Mouse (Mus musculus) liver, embryonic 13.5 days (tissue): ENCODE results near the gene Nell2. TPM values are rescaled to one million over a fixed set of nuclear protein-coding genes. Genes with fewer than 3 reads are reported as not detected.

Experiments
- ATAC-seq: fragments of 200-750 bp; cut with Nextera tagmentation; 2 replicates; pipeline ENCODE4 v1.8.0; 2017; ENCODE audit warnings: low read depth, mild to moderate bottlenecking, moderate number of reproducible peaks, moderate library complexity
- DNase-seq: peaks from one replicate; pipeline ENCODE4 v3.0.0; 2022
- H3K27ac ChIP-seq: fragments of 300-500 bp; sonication (generic); 2 replicates; pipeline ENCODE4 v1.5.1; 2015; ENCODE audit warnings: moderate library complexity, mild to moderate bottlenecking, inconsistent platforms
- H3K27me3 ChIP-seq: fragments of 300-500 bp; sonication (generic); 2 replicates; pipeline ENCODE4 v1.6.1; 2015; ENCODE audit warnings: mild to moderate bottlenecking, inconsistent platforms
- H3K36me3 ChIP-seq: fragments of 300-500 bp; sonication (generic); 2 replicates; pipeline ENCODE4 v1.6.1; 2015; ENCODE audit warnings: mild to moderate bottlenecking, inconsistent platforms
- H3K4me1 ChIP-seq: fragments of 300-500 bp; sonication (generic); replicated peaks from 2 replicates; pipeline ENCODE4 v1.6.1; 2015; ENCODE audit warnings: inconsistent platforms
- H3K4me2 ChIP-seq: fragments of 300-500 bp; sonication (generic); 2 replicates; pipeline ENCODE4 v1.6.1; 2015; ENCODE audit warnings: inconsistent platforms, mild to moderate bottlenecking, moderate library complexity
- H3K4me3 ChIP-seq: fragments of 300-500 bp; sonication (generic); replicated peaks from 2 replicates; pipeline ENCODE4 v1.5.1; 2015; ENCODE audit warnings: mild to moderate bottlenecking, inconsistent platforms
- H3K9ac ChIP-seq: fragments of 300-500 bp; sonication (generic); 2 replicates; pipeline ENCODE4 v1.6.1; 2015; ENCODE audit warnings: mild to moderate bottlenecking, inconsistent platforms
- H3K9me3 ChIP-seq: fragments of 300-500 bp; sonication (generic); replicated peaks from 2 replicates; pipeline ENCODE4 v1.6.1; 2016; ENCODE audit warnings: inconsistent platforms
- WGBS: fragments of 180-500 bp; shearing (Covaris S2); methylation state at CpG from one replicate; pipeline ENCODE4 v1.1.7; 2015; ENCODE audit not compliant: insufficient replicate concordance; 5-methylcytosine and 5-hydroxymethylcytosine counted together
- polyA plus RNA-seq: library from polyadenylated mRNA; unstranded; fragments of >200 nt; fragmentation: Nextera tagmentation; extraction: Ambion mirVana; gene quantifications from 2 replicates; pipeline ENCODE4 v1.2.1, GENCODE M21; 2015

Nell2 gene
- polyA plus RNA-seq, 1 experiment from 2014 or later = 0.55 TPM

- no peak overlapping the region for H3K4me2 ChIP-seq
- no peak overlapping the region for H3K4me3 ChIP-seq
- no peak overlapping the region for H3K27ac ChIP-seq
- DNase-seq (no peak), ATAC-seq (no peak)
- H3K4me1 ChIP-seq = no peaks in the 10 kb centered on the region
- no peaks in the 10 kb centered on the region for H3K36me3 ChIP-seq
- no peak overlapping the region for H3K9ac ChIP-seq
- 67% methylated on average over 6 of the region's 6 CpGs for WGBS
- no peaks in the 10 kb centered on the region for H3K9me3 ChIP-seq
- no peaks in the 10 kb centered on the region for H3K27me3 ChIP-seq
These were observed 54.4 kb downstream of the Nell2 start for GRCm38 (mm10) chr15:95473976-95474375.

GRCm38 (mm10) chr15:95467195-95467594 is 61.2 kb downstream of the Nell2 start:
- DNase-seq = no peak
- ATAC-seq = no peak
- H3K27me3 ChIP-seq = no peaks in the 10 kb centered on the region
- H3K4me2 ChIP-seq = no peak overlapping the region
- no peak overlapping the region for H3K27ac ChIP-seq
- no peaks in the 10 kb centered on the region for H3K9me3 ChIP-seq
- no peak overlapping the region for H3K4me3 ChIP-seq
- WGBS = 32% methylated on average over 6 of the region's 6 CpGs
- H3K36me3 ChIP-seq = no peaks in the 10 kb centered on the region
- no peaks in the 10 kb centered on the region for H3K4me1 ChIP-seq
- no peak overlapping the region for H3K9ac ChIP-seq

DNA sequence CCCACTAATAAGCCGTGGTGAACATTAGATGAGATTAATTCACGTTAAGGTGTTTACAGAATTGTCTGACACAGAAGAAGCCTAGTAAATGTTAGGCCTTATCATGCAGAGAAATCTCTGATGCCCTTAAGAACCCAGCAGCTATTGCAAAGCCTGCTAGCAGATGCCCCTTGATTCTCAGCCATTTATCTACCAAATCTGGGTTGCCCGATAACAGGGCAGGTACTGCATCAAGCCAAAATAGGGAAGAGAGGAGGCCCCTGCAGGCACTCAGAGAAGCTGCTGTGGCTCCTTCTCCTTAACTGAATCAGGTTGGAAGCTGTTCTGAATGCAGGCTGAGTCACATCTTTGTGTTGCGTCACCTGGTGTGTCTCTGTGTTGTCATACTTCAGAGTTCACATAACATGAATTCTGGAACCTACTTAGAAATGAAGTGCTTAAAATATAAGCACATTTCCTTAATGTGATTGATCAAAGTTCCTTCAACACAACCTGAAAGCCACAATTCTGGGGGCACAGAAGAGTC is 68.3 kb downstream of the Nell2 start:
- Histone ChIP-seq H3K4me3 (no peak overlapping the region), H3K4me2 (no peak overlapping the region), H3K36me3 (no peaks in the 10 kb centered on the region), H3K27me3 (no peaks in the 10 kb centered on the region), H3K9ac (no peak overlapping the region), H3K4me1 (no peaks in the 10 kb centered on the region), H3K27ac (no peak overlapping the region), H3K9me3 (no peaks in the 10 kb centered on the region)
- ATAC-seq = no peak
- 69% methylated on average over 4 of the region's 4 CpGs for WGBS
- no peak for DNase-seq

DNA sequence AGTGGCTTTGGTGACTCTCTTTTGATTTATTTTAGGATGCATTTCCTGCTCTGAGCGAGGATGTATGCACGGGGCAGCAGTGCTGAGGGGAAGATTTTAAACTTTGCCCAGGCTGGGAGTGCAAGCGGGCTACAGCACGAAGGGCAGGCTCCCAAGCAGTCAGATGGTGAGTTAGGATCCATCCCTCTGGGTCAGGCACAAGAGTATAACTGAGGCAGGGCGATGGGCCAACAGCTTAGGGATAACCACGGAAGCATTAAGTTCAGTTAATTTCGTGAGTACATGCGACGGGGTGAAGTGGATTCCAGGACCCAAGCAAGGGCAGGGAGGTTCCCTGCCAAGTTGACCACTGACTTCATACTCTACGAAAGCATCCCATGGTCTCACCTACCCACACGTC is 83.8 kb downstream of the Nell2 start:
- H3K4me3 ChIP-seq = no peak overlapping the region

DNA sequence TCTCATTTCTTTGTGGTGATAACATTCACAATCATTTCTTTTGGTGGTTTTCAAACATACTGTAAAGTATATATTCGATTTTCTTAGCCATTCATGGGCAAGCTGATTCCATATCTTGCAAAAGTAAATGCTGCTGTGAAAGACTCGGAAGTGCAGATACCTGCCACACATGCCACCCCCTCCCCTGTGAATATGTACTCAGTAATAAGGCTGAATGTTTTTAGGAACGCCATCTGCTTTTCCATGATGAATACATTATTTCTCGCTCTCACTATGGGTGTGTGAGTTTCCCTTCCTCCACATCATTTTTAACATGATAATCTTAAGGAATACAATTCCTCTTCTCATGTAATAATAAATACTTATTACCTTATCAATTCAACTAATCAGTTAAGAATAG is 90.6 kb downstream of the Nell2 start:
- H3K9me3 ChIP-seq = no peaks in the 10 kb centered on the region
- DNase-seq (no peak), ATAC-seq (no peak)
- H3K4me1 ChIP-seq = no peaks in the 10 kb centered on the region
- no peak overlapping the region for H3K27ac ChIP-seq
- H3K4me3 ChIP-seq = no peak overlapping the region
- H3K9ac ChIP-seq = no peak overlapping the region
- no peak overlapping the region for H3K4me2 ChIP-seq
- H3K27me3 ChIP-seq = no peaks in the 10 kb centered on the region
- 71% methylated on average over 4 of the region's 4 CpGs for WGBS
- no peaks in the 10 kb centered on the region for H3K36me3 ChIP-seq

More for the DNA sequence above, 83.8 kb downstream of the Nell2 start:
- ATAC-seq (no peak), DNase-seq (no peak)
- no peaks in the 10 kb centered on the region for H3K9me3 ChIP-seq
- H3K36me3 ChIP-seq = no peaks in the 10 kb centered on the region
- 61% methylated on average over 11 of the region's 11 CpGs for WGBS
- H3K27ac ChIP-seq = no peak overlapping the region
- H3K4me1 ChIP-seq = no peaks in the 10 kb centered on the region
- H3K9ac ChIP-seq = no peak overlapping the region
- no peak overlapping the region for H3K4me2 ChIP-seq
- no peaks in the 10 kb centered on the region for H3K27me3 ChIP-seq

DNA sequence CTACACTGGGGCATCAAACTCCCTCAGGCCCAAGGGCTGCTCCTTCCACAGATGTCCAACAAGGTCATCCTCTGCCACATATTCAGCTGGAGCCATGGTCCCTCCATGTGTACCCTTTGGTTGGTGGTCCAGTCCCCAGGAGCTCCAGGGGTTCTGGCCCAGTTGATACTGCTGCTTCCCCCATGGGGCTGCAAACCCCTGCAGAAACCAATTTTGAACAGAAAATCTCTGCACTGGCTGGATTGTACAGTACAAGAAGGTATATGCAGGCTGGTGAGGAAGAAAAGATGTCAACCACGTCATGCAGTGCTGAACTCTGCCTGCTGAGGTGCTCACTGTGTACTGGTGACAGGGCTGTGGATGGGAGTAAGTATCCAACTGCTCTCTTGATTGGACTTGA is 92.1 kb downstream of the Nell2 start:
- H3K36me3 ChIP-seq = no peaks in the 10 kb centered on the region
- H3K27ac ChIP-seq = no peak overlapping the region
- no peak overlapping the region for H3K4me3 ChIP-seq
- H3K27me3 ChIP-seq = no peaks in the 10 kb centered on the region
- no peaks in the 10 kb centered on the region for H3K4me1 ChIP-seq
- ATAC-seq (no peak), DNase-seq (no peak)
- WGBS = 32% methylated on average over 1 of the region's 1 CpGs
- H3K9ac ChIP-seq = no peak overlapping the region
- no peak overlapping the region for H3K4me2 ChIP-seq
- H3K9me3 ChIP-seq = no peaks in the 10 kb centered on the region

DNA sequence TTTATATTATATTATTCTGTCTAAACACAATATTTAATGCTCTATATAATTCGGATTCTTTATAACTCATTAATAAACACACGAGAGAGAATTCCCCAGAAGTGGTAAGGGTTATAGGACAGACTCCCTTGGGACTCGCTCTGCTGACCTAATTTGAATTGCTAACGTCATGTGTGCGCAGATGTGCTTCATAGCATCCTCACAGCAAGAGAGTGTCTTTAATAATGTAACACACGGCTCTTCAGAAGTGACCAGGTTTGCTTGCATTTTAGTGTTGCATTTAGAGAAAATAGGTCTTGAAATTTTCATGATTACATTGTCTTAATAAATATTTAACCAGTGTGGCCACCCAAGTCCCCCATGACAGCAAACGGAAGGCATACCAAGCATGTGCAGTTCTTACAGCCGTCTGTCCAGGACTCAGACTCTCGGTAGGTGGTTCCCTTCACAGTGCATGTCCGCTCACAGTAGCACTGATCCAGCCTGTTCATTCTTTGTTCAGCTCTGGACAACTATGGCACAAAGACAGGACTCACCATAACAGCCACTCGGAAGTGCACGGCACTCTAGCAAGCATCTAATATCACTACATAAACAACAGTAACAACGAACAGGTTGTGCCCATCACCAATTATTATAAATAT is 97.1 kb downstream of the Nell2 start:
- H3K4me1 ChIP-seq = no peaks in the 10 kb centered on the region
- H3K27me3 ChIP-seq = no peaks in the 10 kb centered on the region
- H3K9ac ChIP-seq = no peak overlapping the region
- 71% methylated on average over 13 of the region's 13 CpGs for WGBS
- no peak for DNase-seq
- H3K4me2 ChIP-seq = no peak overlapping the region
- no peaks in the 10 kb centered on the region for H3K9me3 ChIP-seq
- H3K36me3 ChIP-seq = no peaks in the 10 kb centered on the region
- no peak for ATAC-seq
- no peak overlapping the region for H3K4me3 ChIP-seq
- no peak overlapping the region for H3K27ac ChIP-seq

DNA sequence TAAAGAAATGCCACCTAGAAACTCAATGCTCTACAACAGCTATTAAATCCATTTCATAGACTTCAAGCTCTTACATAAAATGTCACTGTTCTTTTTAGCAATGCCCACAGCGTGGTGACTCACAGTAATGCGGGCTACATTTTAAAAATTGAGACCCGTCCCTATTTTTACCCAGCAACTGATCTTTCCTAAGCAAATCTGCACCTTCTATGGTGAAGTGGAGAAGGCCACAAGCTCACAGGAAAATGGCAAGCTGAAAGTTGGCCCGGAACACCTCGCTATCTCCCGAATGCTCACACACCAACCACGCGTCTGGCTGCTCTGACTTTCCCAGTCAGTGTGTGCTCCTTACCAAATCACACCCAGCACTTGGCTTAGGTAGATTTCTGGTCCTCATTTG is 98.4 kb downstream of the Nell2 start:
- no peaks in the 10 kb centered on the region for H3K27me3 ChIP-seq
- H3K4me3 ChIP-seq = no peak overlapping the region
- no peak overlapping the region for H3K27ac ChIP-seq
- H3K9me3 ChIP-seq = no peaks in the 10 kb centered on the region
- H3K4me1 ChIP-seq = no peaks in the 10 kb centered on the region
- H3K9ac ChIP-seq = no peak overlapping the region
- ATAC-seq (no peak), DNase-seq (no peak)
- no peak overlapping the region for H3K4me2 ChIP-seq
- 76% methylated on average over 8 of the region's 8 CpGs for WGBS
- no peaks in the 10 kb centered on the region for H3K36me3 ChIP-seq

DNA sequence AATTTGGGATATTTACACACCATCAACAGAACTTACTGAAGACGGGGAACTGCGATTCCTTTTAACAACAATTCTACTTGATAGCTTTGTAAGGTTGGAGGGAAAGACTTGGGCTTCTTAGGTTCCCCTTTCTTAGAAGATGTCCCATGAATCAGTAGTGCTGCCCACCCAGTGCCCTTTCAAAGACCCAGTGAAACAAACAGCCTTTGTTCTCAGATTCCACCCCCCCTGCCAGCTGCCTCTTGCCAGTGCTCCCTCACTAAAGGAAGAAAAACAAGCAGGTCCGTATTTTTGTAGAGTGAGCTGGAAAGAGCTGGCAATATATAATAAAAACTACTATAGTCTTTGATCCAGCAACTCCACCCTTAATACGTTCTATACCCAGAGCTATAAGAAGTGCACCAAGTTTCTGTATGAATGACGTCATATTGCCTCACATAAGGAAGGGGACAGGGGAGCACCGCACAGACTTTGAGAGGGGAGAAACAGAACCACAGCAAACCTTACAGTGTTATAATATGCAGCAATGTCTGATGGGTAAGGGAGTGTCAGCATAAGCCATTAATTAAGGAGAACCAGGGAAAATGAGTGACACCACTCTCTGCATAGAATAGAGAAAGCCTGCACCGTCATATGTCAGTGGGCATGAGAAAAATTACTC is 100.2 kb downstream of the Nell2 start:
- ATAC-seq (no peak), DNase-seq (no peak)
- H3K36me3 ChIP-seq = no peaks in the 10 kb centered on the region
- H3K4me2 ChIP-seq = no peak overlapping the region
- no peak overlapping the region for H3K9ac ChIP-seq
- H3K27me3 ChIP-seq = no peaks in the 10 kb centered on the region
- H3K9me3 ChIP-seq = no peaks in the 10 kb centered on the region
- no peak overlapping the region for H3K4me3 ChIP-seq
- H3K4me1 ChIP-seq = no peaks in the 10 kb centered on the region
- WGBS = 67% methylated on average over 7 of the region's 7 CpGs
- no peak overlapping the region for H3K27ac ChIP-seq

GRCm38 (mm10) chr15:95425085-95425484 is 103.3 kb downstream of the Nell2 start:
- Histone ChIP-seq H3K4me3 (no peak overlapping the region), H3K4me1 (no peaks in the 10 kb centered on the region), H3K4me2 (no peak overlapping the region), H3K36me3 (no peaks in the 10 kb centered on the region), H3K27me3 (no peaks in the 10 kb centered on the region), H3K9ac (no peak overlapping the region), H3K9me3 (no peaks in the 10 kb centered on the region), H3K27ac (no peak overlapping the region)
- DNase-seq = no peak
- ATAC-seq = no peak
- 62% methylated on average over 7 of the region's 7 CpGs for WGBS

GRCm38 (mm10) chr15:95422226-95422950 is 106.0 kb downstream of the Nell2 start:
- Histone ChIP-seq H3K9me3 (no peaks in the 10 kb centered on the region), H3K4me2 (no peak overlapping the region), H3K4me3 (no peak overlapping the region), H3K4me1 (no peaks in the 10 kb centered on the region), H3K27ac (no peak overlapping the region), H3K9ac (no peak overlapping the region), H3K27me3 (no peaks in the 10 kb centered on the region), H3K36me3 (no peaks in the 10 kb centered on the region)
- WGBS = 71% methylated on average over 15 of the region's 15 CpGs
- DNase-seq (no peak), ATAC-seq (no peak)
